Mouse (Mus musculus): ENCODE results near the gene Ddt.
"Not testable (repeated sequence)": the region's sequence is repeated elsewhere in the genome, so short reads cannot be mapped to it uniquely, and the experiment has no call there.

Ddt gene

DNA sequence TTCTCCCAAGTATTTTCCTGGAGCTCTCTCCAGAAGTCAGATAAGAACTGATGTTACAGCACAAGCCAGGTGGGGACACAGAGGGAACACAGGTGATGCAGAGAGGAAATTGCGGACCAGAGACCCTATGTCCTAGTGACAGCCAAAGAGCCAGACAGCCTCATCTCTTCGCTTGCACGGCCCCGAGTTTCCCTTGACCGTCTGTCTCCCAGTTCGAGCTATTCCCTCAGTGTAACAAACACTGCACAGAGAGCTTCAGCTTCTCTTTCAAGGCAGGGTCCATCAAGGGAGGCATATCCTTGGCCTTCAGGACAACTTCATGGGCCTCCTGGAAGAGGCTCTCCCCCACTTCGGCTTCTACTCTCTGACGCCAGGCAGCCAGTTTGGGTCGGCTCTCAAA, 1.4 kb upstream of the Ddt start:
- CTCF ChIA-PET: no interaction called here

DNA sequence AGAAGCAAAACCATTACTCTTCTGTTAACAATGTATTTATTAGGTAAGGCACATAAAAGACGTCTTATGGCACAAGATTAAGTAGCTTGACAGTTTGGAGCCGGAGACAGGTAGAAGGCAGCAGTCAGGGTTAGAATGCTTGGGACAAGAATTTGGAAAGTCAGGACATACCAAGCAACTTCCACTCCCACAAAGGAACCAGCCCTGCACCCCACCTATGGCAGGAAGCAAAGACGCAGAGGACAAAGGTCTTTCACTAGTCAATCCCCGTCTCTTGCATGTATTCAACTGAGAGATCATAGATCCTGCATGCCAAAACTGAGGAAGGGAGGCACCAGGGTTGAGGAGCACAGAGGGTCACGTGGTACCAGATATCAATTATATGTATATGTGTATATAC, 888 bp upstream of the Ddt start:
- CTCF ChIA-PET: interaction anchor here (0.6 kb wide), 1 partner anchor 68 kb away, joined by 3 read pairs; no protein-coding TSS in a partner anchor

DNA sequence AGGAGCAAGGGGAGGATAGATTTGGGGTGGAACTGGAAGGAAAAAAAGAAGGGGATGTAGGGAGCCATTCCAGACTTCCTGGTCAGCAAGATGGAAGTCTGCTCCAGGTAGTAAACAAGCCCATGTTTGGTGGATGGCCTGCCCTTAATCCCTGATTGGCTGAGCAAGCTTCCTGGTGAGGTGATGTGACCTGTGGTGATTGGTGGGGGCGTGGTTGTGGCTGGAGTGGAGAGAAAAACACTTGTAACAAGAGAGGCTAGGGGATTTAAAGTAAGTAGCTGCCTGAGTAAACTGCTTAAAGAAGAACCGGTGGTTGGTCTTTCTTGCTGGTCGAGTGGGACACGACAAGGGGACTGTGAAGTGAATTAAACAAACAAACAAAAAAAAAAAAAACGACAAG, 5.5 kb downstream of the Ddt start:
- CTCF ChIA-PET: not testable (repeated sequence)

DNA sequence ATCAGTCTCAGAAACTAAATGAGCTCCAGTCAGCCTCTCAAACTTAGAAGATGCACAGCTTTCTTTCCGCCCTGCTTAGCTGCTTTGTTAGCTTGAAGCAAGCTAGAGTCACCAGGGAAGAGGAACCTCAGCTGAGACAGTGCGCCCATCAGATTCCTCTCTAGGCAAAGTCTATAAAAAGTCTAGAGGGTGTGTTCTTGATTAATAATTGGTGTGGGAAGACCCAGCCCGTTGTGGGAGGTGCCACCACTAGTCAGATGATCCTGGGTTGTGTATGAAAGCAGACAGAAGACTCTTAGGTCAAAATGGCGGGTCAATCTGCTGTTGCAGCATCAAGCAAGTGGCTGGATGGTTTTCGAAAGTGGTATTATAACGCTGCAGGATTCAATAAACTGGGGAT, 6.4 kb downstream of the Ddt start:
- CTCF ChIA-PET: interaction anchor here (0.6 kb wide), 1 partner anchor 63 kb away, joined by 6 read pairs; no protein-coding TSS in a partner anchor

DNA sequence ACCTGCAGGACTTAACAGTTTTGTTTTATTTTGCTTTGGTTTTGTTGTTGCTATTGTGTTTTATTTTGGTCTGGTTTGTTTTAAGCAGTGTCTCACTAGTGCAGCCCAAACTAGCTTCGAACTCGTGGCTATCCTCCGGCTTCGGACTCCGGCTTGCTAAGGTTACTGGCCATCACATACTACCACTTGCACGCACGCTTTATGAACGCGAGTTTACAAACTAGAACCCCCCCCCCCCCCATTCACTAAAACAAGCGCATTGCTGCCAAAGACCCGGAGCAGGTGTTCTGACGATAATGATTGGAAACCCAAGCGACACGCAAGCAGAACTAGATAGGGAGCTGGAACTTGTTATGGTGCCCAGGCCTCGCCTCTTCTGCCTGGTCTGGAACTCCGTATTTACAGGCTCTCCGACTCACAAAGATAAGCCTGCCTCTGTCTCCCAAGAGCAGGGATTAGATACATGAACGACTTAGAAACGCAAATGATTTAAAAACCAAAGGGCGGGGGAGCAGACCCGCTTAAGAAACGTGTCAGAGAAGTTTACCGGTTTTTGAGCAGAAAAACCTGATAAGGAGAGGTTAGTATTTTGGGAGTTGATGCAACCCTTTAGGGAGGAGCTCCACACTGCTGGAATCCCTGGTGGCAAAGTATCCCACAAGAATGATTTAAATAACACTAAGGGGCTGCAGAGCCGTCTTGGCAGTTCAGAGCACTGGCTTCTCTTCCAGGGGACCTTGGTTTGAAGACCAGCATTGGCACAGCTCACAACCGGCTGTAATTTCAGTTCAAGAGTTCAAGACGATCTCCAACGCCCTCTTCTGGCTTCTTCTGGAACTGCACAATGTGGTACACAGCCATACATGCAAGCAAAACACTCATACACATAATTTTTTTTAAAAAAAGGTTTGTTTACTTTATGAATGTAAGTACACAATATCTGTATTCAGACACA, 8.4 kb downstream of the Ddt start:
- CTCF ChIA-PET: interaction anchor here (0.6 to 0.7 kb wide), 6 partner anchors 18 to 332 kb away, joined by 3 to 9 read pairs (median 5); partner anchors contain the start of gene Chchd10

DNA sequence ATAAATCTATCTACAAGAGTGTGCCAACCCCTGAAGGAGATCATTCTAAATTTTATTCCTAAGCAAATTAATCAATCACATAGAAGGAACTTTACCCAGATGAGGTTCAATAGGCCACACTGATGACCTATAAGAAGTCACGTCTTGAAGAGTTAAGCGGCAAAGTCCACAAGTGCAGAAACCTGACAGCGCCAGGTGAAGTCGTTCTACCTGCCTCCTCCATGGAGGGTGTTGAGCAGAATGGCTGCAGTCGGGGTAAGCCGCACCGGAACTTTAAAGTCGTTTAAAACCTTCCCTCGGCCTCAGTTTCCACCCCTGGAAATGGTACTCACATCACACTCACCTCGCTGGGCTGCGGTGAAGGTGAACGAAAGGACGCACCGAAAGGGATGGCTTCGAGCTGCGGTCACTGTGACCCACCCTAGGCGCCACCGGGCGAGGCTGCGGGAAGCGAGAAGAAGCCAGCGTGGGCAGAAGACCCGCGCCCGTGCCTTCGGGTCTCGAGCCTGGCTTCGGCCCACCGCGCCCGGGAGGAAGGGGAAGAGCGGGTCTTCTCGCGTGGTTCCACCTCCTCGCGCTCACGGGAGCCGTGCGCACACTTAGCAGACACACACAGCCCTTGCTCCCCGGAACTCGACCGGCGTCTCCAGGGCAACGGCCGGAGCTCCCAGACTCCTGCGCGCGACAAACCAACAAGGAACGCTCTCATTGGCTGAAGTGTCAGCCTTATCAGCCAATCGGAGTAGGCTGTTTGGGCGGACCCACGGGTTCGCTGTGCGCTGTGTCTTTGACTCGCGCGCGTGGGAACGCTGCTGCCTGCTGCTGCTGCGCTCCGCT, 9.3 kb downstream of the Ddt start, which contains the start of gene Cabin1:
Gene Cabin1, minus strand, starts transcription at position 660 of the 837 bp plus-strand sequence.
- CTCF ChIA-PET: interaction anchor here (0.6 to 0.7 kb wide), 3 partner anchors 131 to 331 kb away, joined by 5 read pairs; partner anchors contain the start of gene Chchd10

DNA sequence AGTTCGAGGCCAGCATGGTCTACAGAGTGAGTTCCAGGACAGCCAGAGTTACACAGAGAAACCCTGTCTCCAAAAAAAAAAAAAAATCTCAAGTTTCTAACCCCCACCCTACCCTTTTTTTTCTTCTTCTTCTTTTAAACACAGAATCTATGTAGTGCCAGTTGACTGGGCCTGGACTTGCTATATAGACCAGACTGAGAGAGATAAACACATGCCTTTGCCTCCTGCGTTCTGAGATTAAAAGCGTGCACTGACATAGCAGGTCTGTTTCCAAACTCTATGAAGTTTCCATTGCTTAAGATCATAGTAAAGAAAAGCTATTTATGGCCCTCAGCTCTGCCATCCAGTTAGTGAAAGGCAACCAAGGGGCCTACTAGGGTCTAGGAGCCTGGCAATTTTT, 10.8 kb downstream of the Ddt start:
- CTCF ChIA-PET: interaction anchor here (0.5 to 0.7 kb wide), 2 partner anchors 15 to 176 kb away, joined by 4 to 8 read pairs; no protein-coding TSS in a partner anchor

DNA sequence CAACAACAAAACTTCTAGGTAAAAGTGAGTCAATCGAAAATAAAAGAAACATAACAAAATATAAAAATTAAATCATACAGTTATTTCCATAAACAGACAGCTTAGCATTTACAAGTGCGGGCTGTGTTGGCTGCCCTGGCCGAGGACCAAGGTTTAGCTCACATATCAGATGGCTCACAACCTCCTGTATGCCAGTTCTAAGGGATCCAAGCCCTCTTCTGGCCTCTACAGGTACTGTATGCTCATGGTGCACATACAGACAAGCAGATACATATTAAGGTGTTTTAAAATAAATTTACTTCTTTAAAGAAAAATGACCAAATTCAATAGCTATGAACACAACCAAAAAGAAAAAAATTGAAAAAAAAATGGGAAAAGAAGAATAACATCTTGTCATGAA, 12.9 kb downstream of the Ddt start:
- CTCF ChIA-PET: interaction anchor here (0.5 to 0.6 kb wide), 2 partner anchors 22 to 191 kb away, joined by 3 to 11 read pairs; no protein-coding TSS in a partner anchor

DNA sequence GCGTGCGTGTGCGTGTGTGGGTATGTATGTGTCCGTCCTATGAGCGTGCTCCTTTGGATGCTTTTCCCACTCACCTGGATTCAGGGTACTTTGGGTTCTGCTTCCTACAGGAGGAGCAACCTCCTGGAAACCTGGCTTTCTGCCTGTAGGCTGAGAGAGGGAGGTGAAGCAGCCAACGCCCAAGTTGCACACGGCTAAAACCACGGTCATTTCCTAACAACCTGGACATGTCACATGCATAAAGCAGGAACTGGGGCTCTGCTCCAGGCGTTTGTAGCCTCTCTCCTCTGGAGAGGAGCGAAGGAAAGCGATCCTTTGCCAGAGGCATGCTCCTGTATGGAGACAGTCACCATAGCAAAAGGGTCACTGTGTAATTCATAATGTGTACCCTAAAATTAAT, 16.5 kb downstream of the Ddt start:
- CTCF ChIA-PET: no interaction called here

DNA sequence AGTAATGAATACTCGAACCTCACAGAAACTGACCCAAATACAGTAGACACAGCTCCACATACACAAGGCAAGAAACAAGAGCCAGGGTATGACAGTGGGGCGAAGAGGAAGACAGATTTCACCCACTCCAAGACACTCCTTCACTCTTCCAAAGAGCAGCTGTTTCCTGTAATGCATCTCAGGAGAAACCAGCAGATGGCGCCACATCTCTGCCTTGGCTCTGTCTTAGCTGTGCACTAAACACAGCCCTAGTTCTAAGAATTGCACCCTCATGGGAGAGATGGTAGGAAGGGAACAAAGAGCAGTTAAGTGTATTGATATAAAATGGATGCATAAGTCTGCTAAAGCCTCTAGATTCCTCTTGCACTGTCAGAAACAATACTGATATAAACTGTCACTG, 29.2 kb downstream of the Ddt start:
- CTCF ChIA-PET: interaction anchor here (0.5 to 1.1 kb wide), 7 partner anchors 22 to 207 kb away, joined by 3 to 5 read pairs (median 3); no protein-coding TSS in a partner anchor

DNA sequence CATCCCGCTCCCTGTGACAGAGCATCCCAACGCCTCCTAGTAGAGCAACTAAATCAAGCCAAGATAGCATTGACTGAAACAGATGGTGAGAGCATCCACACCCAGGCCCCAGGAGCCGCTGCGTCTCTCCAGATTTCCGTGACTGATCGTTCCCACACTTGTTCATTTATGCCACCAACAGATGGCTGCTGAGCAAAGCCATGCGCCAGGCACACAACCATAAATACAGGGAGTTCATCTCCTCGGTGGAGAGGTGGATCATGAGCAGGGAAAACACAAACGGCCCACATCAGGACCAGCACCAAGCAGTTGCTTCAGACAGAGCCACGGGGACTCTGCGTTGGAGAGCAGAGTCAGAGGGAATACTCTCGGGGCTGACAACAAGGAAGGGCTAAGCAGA, 29.8 kb downstream of the Ddt start:
- CTCF ChIA-PET: interaction anchor here (0.6 to 1.1 kb wide), 6 partner anchors 85 to 208 kb away, joined by 3 to 4 read pairs (median 3); no protein-coding TSS in a partner anchor

DNA sequence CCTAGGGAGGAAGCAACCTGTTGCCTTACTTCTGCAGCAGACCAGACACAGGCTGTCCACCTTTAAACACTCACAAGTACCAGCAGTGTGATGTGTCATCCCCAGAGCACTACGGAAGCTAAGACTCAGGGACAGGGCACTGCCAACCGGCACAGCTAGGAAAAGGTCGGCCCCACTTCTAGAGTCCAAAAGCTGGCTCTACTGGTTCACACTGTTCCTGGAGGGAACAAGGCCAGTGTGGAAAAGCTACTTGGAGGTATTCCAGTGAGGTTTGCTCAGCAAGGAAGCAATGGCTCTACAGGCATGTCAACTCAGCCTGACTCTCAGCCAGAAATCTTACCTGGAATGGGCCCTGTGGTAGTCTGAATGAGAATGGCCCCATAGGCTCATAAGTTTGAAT, 32.3 kb downstream of the Ddt start:
- CTCF ChIA-PET: interaction anchor here (0.6 kb wide), 1 partner anchor 113 kb away, joined by 5 read pairs; no protein-coding TSS in a partner anchor

DNA sequence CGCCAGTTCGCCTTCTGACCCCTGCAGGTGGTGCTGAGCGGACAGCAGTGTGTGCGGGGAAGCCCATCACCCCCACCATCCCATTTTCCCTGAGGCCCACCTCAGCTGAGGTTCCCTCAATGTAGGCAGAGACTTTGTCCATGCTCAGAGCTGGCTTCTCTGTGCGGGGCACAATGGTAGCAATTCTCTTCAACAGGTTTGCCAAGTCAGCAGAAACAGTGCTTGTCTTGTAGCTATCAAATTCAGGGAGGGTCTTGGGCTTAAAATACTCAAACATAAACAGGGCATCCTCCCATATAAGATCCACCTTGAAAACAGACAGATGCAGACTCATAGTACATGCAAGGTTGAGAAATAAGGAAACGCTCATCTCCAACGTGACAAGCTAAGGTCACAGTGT, 47.8 kb downstream of the Ddt start:
- CTCF ChIA-PET: interaction anchor here (0.6 kb wide), 1 partner anchor 395 kb away, joined by 4 read pairs; no protein-coding TSS in a partner anchor

All from spleen, embryonic (tissue).